Mouse (Mus musculus) lung, postnatal 0 days (tissue): ENCODE results near the gene Rngtt. TPM values are rescaled to one million over a fixed set of nuclear protein-coding genes. Genes with fewer than 3 reads are reported as not detected.

Experiments used
- ATAC-seq: fragments of 200-750 bp; cut with Nextera tagmentation; 2 replicates; pipeline ENCODE4 v1.8.0; 2017; ENCODE audit warnings: moderate library complexity
- DNase-seq: peaks from one replicate; pipeline ENCODE4 v3.0.0-alpha.2; 2016; ENCODE audit warnings: low spot score
- H3K27ac ChIP-seq: fragments of 300-500 bp; sonication (generic); 2 replicates; pipeline ENCODE4 v1.5.1; 2014; ENCODE audit warnings: antibody characterized with exemption, mild to moderate bottlenecking, low read length, mixed read lengths
- H3K27me3 ChIP-seq: fragments of 300-500 bp; sonication (generic); replicated peaks from 2 replicates; pipeline ENCODE4 v1.6.1; 2014; ENCODE audit warnings: low read length, mixed read lengths; ENCODE audit not compliant: insufficient read depth
- H3K36me3 ChIP-seq: fragments of 300-500 bp; sonication (generic); 2 replicates; pipeline ENCODE4 v1.6.1; 2014; ENCODE audit warnings: low read length, mixed read lengths; ENCODE audit not compliant: insufficient read depth
- H3K4me1 ChIP-seq: fragments of 300-500 bp; sonication (generic); 2 replicates; pipeline ENCODE4 v1.6.1; 2014; ENCODE audit warnings: antibody characterized with exemption, low read depth, low read length, mixed read lengths; ENCODE audit not compliant: insufficient read depth
- H3K4me2 ChIP-seq: fragments of 300-500 bp; sonication (generic); replicated peaks from 2 replicates; pipeline ENCODE4 v1.6.1; 2014; ENCODE audit warnings: low read depth, mild to moderate bottlenecking, low read length, moderate library complexity, mixed read lengths
- H3K4me3 ChIP-seq: fragments of 300-500 bp; sonication (generic); 2 replicates; pipeline ENCODE4 v1.5.1; 2014; ENCODE audit warnings: low read depth, low read length
- H3K9ac ChIP-seq: fragments of 300-500 bp; sonication (generic); replicated peaks from 2 replicates; pipeline ENCODE4 v1.6.1; 2014; ENCODE audit warnings: low read depth, mild to moderate bottlenecking
- H3K9me3 ChIP-seq: fragments of 300-500 bp; sonication (generic); 2 replicates; pipeline ENCODE4 v1.6.1; 2016; ENCODE audit warnings: low read length, mixed read lengths
- CTCF ChIP-seq: IDR thresholded peaks from 2 replicates; pipeline ENCODE4 v1.5.1; 2016; ENCODE audit warnings: antibody characterized with exemption, mild to moderate bottlenecking
- EP300 ChIP-seq: IDR thresholded peaks from 2 replicates; pipeline ENCODE4 v1.6.1; 2016; ENCODE audit warnings: antibody characterized with exemption, mild to moderate bottlenecking, control low read depth
- WGBS: fragments of 180-500 bp; shearing (Covaris S2); extraction: QIAGEN DNeasy Blood & Tissue Kit; methylation state at CpG from one replicate; pipeline ENCODE4 v1.1.7; 2014; 5-methylcytosine and 5-hydroxymethylcytosine counted together
- polyA plus RNA-seq: library from polyadenylated mRNA; unstranded; fragments of >200 nt; fragmentation: Nextera tagmentation; extraction: Ambion mirVana; gene quantifications from 2 replicates; pipeline ENCODE4 v1.2.1, GENCODE M21; 2015

The Rngtt gene
- polyA plus RNA-seq, 1 experiment from 2014 or later, result 9.4 TPM

DNA sequence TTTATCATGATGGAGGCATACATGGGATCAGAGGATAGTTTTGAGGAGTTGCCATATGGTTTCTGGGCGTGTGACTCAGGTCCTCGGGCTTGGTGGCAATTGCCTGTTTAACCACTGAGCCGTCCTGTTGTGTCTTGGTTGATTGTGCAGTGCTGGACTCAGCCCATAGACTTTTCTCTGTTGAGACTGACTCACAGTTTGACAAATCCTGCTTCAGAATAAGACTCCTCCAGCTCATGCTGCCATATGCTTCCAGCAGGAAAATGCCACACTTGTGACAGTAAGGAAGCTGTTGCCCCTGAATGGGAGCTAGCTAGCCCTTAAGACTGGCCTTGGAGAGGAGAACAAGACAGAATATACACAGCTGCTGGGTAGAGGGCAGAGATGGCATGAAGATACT, 149.7 kb downstream of the Rngtt start:
- WGBS, result 93% methylated on average over 3 of the region's 3 CpGs
- no peak for ATAC-seq
- Histone ChIP-seq H3K27ac (no peak overlapping the region), H3K9me3 (no peaks in the 10 kb centered on the region), H3K9ac (no peak overlapping the region), H3K4me1 (no peaks in the 10 kb centered on the region), H3K4me3 (no peak overlapping the region), H3K4me2 (no peak overlapping the region), H3K36me3 (no peaks in the 10 kb centered on the region), H3K27me3 (no peaks in the 10 kb centered on the region)
- TF ChIP-seq CTCF, result no peak
- TF ChIP-seq EP300, result no peak
- no peak for DNase-seq

DNA sequence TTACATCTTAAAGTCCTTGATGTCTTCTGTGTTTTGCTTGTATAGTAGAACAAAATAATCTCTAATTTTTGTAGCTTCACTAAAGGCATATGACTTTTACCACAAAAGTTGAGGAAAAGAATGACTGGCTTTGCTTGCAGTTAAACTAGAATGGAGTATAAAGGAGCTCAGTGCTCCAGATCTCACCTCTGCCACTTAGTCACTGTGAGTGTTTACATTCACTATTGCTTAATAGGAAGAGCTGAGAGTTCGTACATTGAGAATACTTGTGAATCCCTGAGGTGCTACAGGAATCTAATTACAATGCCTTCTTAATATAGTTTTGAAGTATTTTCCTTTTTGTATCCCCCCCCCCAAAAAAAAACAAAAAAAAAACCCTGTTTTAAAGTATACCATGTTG, 154.3 kb downstream of the Rngtt start:
- Histone ChIP-seq H3K9ac (no peak overlapping the region), H3K9me3 (no peaks in the 10 kb centered on the region), H3K4me2 (no peak overlapping the region), H3K27ac (no peak overlapping the region), H3K36me3 (no peaks in the 10 kb centered on the region), H3K27me3 (no peaks in the 10 kb centered on the region), H3K4me1 (peaks cover 4% of the 10 kb centered on the region; the same call in 1 of the 2 replicates), H3K4me3 (no peak overlapping the region)
- 35% methylated on average over 1 of the region's 1 CpGs for WGBS
- DNase-seq, result peak; percentile 52
- ATAC-seq, result peak; percentile 60
- TF ChIP-seq CTCF, result no peak
- TF ChIP-seq EP300, result no peak

DNA sequence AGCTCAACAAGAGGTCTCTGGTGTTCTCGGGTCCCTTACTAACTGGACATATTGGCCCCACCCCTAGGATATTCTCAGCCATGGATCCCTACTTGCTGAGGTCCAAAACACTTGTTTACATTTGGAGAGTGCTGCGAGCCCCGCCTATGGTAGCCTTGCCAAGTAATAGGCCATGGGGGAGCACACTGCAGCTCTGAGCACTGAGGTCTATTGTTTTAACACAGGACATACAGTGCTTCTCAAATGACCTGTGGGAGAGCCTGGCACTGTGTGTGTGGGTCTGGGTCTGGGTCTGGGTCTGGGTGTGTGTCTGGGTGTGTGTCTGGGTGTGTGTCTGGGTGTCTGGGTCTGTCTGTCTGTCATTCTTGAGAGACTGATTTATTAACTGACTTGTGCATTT, 155.8 kb downstream of the Rngtt start:
- 54% methylated on average over 3 of the region's 3 CpGs for WGBS
- peak; percentile 70 for ATAC-seq
- DNase-seq, result peak; percentile 20

DNA sequence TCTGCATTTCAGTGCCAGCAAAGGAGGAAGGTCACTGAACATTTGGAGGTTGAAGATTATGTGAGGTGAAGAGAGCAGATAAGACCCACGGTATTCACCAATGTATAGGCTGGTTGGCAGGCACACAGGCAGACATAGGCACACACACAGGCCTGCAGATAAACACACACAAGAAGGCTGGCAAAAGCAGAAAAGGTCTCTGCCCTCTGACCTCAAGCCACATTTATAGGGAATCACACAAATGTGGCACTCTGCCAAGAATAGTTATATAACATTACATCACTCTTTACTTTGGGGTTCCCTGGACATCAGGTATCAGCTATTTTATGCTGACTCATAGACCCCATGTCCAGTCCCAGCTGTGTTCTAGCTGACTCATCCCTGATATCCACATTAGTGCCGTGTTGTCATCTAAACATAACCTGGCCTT, 156.9 kb downstream of the Rngtt start:
- no peak overlapping the region for H3K9ac ChIP-seq
- DNase-seq (peak; percentile 15), ATAC-seq (peak; percentile 38)
- peaks cover 4% of the 10 kb centered on the region; the same call in 1 of the 2 replicates for H3K4me1 ChIP-seq
- TF ChIP-seq EP300 (no peak), CTCF (no peak)
- no peak overlapping the region for H3K27ac ChIP-seq
- WGBS, result 45% methylated on average over 2 of the region's 2 CpGs
- no peaks in the 10 kb centered on the region for H3K36me3 ChIP-seq
- H3K27me3 ChIP-seq, result no peaks in the 10 kb centered on the region
- no peaks in the 10 kb centered on the region for H3K9me3 ChIP-seq
- H3K4me3 ChIP-seq, result no peak overlapping the region
- H3K4me2 ChIP-seq, result no peak overlapping the region

More for the DNA sequence above, 155.8 kb downstream of the Rngtt start:
- Histone ChIP-seq H3K9me3 (no peaks in the 10 kb centered on the region), H3K4me1 (peaks cover 4% of the 10 kb centered on the region; the same call in 1 of the 2 replicates), H3K4me3 (no peak overlapping the region), H3K9ac (no peak overlapping the region), H3K36me3 (no peaks in the 10 kb centered on the region), H3K4me2 (no peak overlapping the region), H3K27ac (no peak overlapping the region), H3K27me3 (no peaks in the 10 kb centered on the region)
- TF ChIP-seq CTCF, result no peak
- TF ChIP-seq EP300, result no peak

DNA sequence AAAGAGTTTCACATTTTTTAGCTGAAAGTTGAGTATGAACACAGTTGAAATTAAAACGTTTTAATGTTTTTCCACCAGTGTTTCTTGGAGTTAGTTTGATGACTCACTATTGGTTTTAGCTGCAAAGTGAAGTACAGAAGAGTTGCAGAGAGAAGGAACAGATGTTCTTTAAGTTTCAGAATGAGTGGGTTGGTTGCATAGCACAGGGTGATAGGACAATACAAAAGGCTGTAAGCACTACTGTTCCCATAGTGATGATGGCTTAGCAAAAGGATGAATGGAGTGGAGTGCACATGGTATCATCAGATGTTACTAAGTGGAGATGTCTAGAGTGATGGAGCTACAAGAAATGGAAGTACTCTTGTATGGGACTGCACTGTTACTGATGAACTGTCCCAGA, 157.5 kb downstream of the Rngtt start:
- WGBS, result 55% methylated on average over 1 of the region's 1 CpGs
- H3K9ac ChIP-seq, result no peak overlapping the region
- peaks cover 4% of the 10 kb centered on the region; the same call in 1 of the 2 replicates for H3K4me1 ChIP-seq
- no peak overlapping the region for H3K4me3 ChIP-seq
- DNase-seq (peak; percentile 7), ATAC-seq (0 out of 2 replicates have a peak, but pooled peaks have one; percentile 27)
- H3K27me3 ChIP-seq, result no peaks in the 10 kb centered on the region
- no peaks in the 10 kb centered on the region for H3K36me3 ChIP-seq
- TF ChIP-seq CTCF (no peak), EP300 (no peak)
- no peak overlapping the region for H3K27ac ChIP-seq
- H3K9me3 ChIP-seq, result no peaks in the 10 kb centered on the region
- H3K4me2 ChIP-seq, result no peak overlapping the region

DNA sequence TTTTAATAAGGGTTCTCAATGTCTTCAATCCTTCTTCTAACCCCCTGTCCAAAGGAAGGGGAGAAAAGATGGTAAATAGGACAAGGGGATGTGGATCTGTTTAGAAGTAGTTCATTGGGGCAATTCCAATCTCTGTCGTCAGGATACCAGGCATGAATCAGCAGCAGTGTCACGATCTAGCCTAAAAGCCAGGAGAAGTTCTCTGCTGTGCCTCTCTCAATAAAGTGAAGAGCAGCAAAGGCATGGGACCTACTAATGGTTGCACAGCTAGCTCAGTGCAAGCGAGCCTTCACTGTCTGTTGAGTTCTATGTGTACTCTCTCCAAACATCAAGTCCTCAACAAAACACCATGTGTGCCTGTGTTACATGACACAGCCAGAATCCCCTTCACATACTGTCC, 158.0 kb downstream of the Rngtt start:
- Histone ChIP-seq H3K9me3 (no peaks in the 10 kb centered on the region), H3K4me3 (no peak overlapping the region), H3K4me2 (no peak overlapping the region), H3K27me3 (no peaks in the 10 kb centered on the region), H3K9ac (no peak overlapping the region), H3K27ac (no peak overlapping the region), H3K4me1 (peaks cover 4% of the 10 kb centered on the region; the same call in 1 of the 2 replicates), H3K36me3 (no peaks in the 10 kb centered on the region)
- DNase-seq (no peak), ATAC-seq (no peak)
- 92% methylated on average over 3 of the region's 3 CpGs for WGBS
- TF ChIP-seq CTCF, result no peak
- TF ChIP-seq EP300, result no peak
